Mouse (Mus musculus) midbrain, embryonic 15.5 days (tissue): ENCODE results near the gene Elovl1. TPM values are rescaled to one million over a fixed set of nuclear protein-coding genes. Genes with fewer than 3 reads are reported as not detected.

Experiments used
- polyA plus RNA-seq: library from polyadenylated mRNA; unstranded; fragments of >200 nt; fragmentation: Nextera tagmentation; extraction: Ambion mirVana; gene quantifications from 2 replicates; pipeline ENCODE4 v1.2.1, GENCODE M21; 2015

Elovl1 gene
- polyA plus RNA-seq, 1 experiment from 2014 or later: 31.4 TPM

Other genes with a start within 250 kb of the Elovl1 start
- gene Kdm4a, start 248.1 kb upstream of the Elovl1 start, polyA plus RNA-seq: 51.8 and 53.8 TPM in 2 replicates
- 93.9 and 94.2 TPM in 2 replicates for gene Ptprf, start 136.7 kb upstream of the Elovl1 start, polyA plus RNA-seq
- gene Szt2, start 18.8 kb upstream of the Elovl1 start, polyA plus RNA-seq: 11.1 and 11.5 TPM in 2 replicates
- 96.5 and 96.7 TPM in 2 replicates for gene Med8, start 18.8 kb upstream of the Elovl1 start, polyA plus RNA-seq
- gene Cdc20, start 9.3 kb downstream of the Elovl1 start, polyA plus RNA-seq: 35.5 and 48.3 TPM in 2 replicates
- 0.13 and 0.14 TPM in 2 replicates for gene Mpl, start 29.4 kb downstream of the Elovl1 start, polyA plus RNA-seq
- gene Tie1, start 62.0 kb downstream of the Elovl1 start, polyA plus RNA-seq: 16.8 and 17.1 TPM in 2 replicates
- gene 2610528J11Rik, start 98.9 kb downstream of the Elovl1 start, polyA plus RNA-seq: 0.18 TPM in 1 of 2 replicates, not detected in the other
- gene Tmem125, start 116.0 kb downstream of the Elovl1 start, polyA plus RNA-seq: 0.20 and 0.32 TPM in 2 replicates
- gene Cfap57, start 192.7 kb downstream of the Elovl1 start, polyA plus RNA-seq: 2.1 and 2.3 TPM in 2 replicates
- 88.3 and 91.6 TPM in 2 replicates for gene Ebna1bp2, start 192.7 kb downstream of the Elovl1 start, polyA plus RNA-seq
- gene Olfr62, start 230.9 kb downstream of the Elovl1 start, polyA plus RNA-seq: not detected in 2 replicates